16 mouse cellular contexts compared by ENCODE assay signal in genomic region chr19:47747072-47747471, GRCm38 (mm10). TPM values are rescaled to one million over a fixed set of nuclear protein-coding genes. Genes with fewer than 3 reads are reported as not detected.
"Had no signal": no experiment of that assay in that cellular context is flagged by ENCODE, and none has a peak within 500 bp of the region (broad histone marks: within the 10 kb centered on the region; RNA-seq: fewer than 3 reads in every experiment).

No protein-coding gene starts in this region.

- H3K36me3 ChIP-seq: lung, embryonic 15.5 days; midbrain, embryonic 13.5 days; midbrain, embryonic 15.5 days; neural tube, embryonic 12.5 days; stomach, embryonic 15.5 days had no signal

- H3K27ac ChIP-seq: lung, embryonic 15.5 days; macrophage; midbrain, embryonic 13.5 days; midbrain, embryonic 15.5 days; neural tube, embryonic 12.5 days; stomach, embryonic 15.5 days; stomach, postnatal 0 days had no signal

- H3K27me3 ChIP-seq: lung, embryonic 15.5 days; midbrain, embryonic 13.5 days; midbrain, embryonic 15.5 days; neural tube, embryonic 12.5 days; stomach, embryonic 15.5 days had no signal

- ATAC-seq: lung, postnatal 0 days; midbrain, embryonic 13.5 days; midbrain, embryonic 15.5 days had no signal

- H3K9ac ChIP-seq: lung, embryonic 15.5 days; midbrain, embryonic 13.5 days; midbrain, embryonic 15.5 days; neural tube, embryonic 12.5 days; stomach, embryonic 15.5 days had no signal

- H3K9me3 ChIP-seq: lung, embryonic 15.5 days; megakaryocyte, embryonic 14.5 days; midbrain, embryonic 13.5 days; midbrain, embryonic 15.5 days; neural tube, embryonic 12.5 days; stomach, embryonic 15.5 days had no signal

- H3K4me2 ChIP-seq: lung, embryonic 15.5 days; midbrain, embryonic 11.5 days; midbrain, embryonic 13.5 days; midbrain, embryonic 15.5 days; neural tube, embryonic 12.5 days; stomach, embryonic 15.5 days had no signal

- H3K4me3 ChIP-seq: lung, embryonic 15.5 days; megakaryocyte, embryonic 14.5 days; midbrain, embryonic 13.5 days; midbrain, embryonic 15.5 days; neural tube, embryonic 12.5 days; stomach, embryonic 15.5 days had no signal

- DNase-seq: lung, postnatal 14 days; right cerebral cortex, postnatal 14 days; thymus, adult 2 months; thymus, postnatal 25 days had no signal

- H3K4me1 ChIP-seq: lung, embryonic 15.5 days; megakaryocyte, embryonic 14.5 days; midbrain, embryonic 15.5 days; neural tube, embryonic 12.5 days; stomach, embryonic 15.5 days had no signal

RNA-seq across cellular contexts. Expression of gene Col17a1, which starts 55.2 kb away (rescaled TPM):
- total RNA-seq: megakaryocyte progenitor cell, adult 5-6 weeks; neutrophil, adult 5-6 weeks had no signal
- polyA plus RNA-seq: macrophage had no signal
